Mouse (Mus musculus) adrenal gland, postnatal 4 days (tissue): ENCODE data around the gene Zfp775. TPM values are rescaled to one million over a fixed set of nuclear protein-coding genes. Genes with fewer than 3 reads are reported as not detected.

Source experiments
- DNase-seq, 2 experiments: peaks; one replicate each; pipeline ENCODE4 v3.0.0; 2021 to 2022; ENCODE audit warnings: low spot score in 2 of 2, mixed read lengths in 2 of 2
- total RNA-seq, 2 experiments: library from RNA; stranded (reverse); gene quantifications; 2 replicates each; pipeline ENCODE4 v1.2.3; 2021

Zfp775 gene
- total RNA-seq, 2 experiments from 2014 or later: 7.8 to 10.0 TPM

GRCm38 (mm10) chr6:48627511-48627924 lies 25.7 kb downstream of the Zfp775 start:
- no peak for DNase-seq

GRCm38 (mm10) chr6:48628377-48628776 lies 26.5 kb downstream of the Zfp775 start:
- no peak for DNase-seq

DNA sequence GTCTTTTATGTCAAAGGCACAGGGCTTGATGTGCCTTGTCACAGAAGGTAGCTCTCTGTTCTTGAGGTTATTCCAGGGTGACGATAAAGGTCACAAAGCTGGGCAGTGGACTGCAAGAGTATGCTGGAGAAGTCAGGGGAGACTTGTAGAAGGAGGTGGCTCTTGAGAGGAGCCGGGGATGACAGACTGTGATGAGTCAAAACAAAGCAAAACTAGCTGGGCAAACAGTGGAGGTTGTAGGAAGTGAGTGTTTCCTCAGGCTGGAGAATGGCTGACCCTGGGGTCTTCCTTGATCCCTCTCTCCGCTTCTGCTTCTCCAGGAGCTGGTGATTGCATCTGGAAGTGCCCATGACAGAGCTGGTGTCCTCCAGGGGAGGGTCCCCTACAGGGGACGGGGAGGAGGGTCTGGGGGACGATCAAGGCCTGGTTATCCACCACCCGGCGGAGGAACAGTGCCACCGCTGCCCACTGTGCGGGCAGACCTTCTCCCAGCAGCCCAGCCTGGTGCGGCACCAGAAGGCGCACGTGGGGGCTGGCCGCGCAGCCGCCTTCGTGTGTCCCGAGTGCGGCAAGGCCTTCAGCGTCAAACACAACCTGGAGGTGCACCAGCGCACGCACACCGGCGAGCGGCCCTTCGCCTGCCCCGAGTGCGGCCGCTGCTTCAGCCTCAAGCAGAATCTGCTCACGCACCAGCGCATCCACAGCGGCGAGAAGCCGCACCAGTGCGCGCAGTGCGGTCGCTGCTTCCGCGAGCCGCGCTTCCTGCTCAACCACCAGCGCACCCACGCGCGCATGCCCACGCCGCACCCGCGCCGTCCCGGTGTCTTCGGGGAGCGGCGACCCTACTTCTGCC lies 27.2 kb downstream of the Zfp775 start:
- DNase-seq: no peak

GRCm38 (mm10) chr6:48629661-48630034 lies 27.8 kb downstream of the Zfp775 start:
- no peak for DNase-seq

DNA sequence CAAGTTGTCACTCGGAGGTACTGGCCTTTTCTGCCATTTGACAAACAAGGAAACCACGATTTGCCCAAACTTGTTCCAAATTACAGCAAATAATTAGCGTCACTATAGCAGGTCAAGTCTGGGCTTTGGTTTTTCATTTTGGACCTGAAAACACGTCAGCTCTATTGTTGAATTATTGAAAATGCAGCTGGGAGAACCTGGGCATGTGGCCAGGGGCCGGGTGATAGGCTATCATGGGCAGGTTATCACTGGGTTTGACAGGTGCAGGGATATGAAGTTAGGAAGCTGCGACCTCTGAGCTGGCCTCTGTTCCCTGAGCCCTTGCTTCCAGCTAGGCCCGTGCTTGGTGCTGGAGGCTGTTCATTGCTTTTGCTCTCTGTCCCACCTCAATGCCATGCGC lies 29.0 kb downstream of the Zfp775 start:
- no peak for DNase-seq

DNA sequence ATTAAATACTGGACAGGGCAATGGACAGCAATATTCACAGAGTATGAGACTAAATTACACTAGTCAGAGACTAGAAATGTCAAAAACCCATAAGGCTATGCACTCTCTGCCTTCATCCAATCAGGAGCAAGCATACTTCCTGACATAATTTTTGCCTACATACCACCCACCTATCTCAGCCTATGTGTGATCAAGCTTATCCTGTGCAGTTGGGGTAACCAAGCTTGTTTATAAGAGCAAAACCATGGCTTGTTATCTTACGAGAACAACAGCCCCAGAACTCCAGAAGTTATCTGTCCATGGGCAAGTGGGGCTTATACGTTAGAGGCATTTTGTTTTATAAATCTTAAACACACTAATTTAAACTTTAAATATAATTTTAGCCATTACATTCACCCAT lies 33.2 kb downstream of the Zfp775 start:
- no peak for DNase-seq

DNA sequence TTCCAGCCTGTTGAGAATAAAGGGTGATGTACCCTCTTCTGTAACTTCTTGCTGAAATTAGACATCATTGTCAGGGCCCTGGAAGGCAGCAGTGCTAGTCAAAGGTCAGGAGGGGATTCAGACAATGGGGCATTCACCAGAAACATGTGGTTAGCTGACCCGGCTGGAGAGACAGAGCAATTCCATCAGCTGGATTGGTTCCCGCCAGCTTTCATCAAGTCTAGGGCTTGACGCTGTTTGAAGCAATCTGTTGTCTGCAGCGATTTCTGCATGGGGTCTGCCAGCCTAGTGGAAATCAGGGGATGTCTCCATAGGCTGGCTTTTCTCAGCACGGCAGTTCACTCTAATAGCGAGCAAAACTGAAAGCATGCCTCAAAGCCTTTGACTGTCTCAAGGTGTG lies 34.7 kb downstream of the Zfp775 start:
- no peak for DNase-seq

GRCm38 (mm10) chr6:48637811-48638500 lies 36.1 kb downstream of the Zfp775 start:
- no peak for DNase-seq

GRCm38 (mm10) chr6:48638553-48638952 lies 36.7 kb downstream of the Zfp775 start:
- no peak for DNase-seq

DNA sequence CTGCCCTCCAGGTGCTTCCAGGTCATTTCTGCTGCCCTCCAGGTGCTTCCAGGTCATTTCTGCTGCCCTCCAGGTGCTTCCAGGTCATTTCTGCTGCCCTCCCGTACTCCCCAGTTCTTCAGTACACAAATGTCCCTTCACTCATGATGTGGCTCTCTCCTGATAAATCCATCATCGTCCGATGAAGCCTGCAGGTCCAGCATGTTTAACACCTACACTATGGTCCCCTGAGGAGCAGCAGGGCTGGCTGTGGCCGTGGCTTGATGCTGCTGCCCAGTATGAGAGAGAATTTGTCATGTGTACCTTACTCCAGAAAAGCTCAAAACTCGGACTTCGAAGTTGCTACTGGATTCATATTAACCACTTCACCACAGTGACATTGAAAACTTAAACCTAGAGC lies 39.5 kb downstream of the Zfp775 start:
- no peak for DNase-seq

DNA sequence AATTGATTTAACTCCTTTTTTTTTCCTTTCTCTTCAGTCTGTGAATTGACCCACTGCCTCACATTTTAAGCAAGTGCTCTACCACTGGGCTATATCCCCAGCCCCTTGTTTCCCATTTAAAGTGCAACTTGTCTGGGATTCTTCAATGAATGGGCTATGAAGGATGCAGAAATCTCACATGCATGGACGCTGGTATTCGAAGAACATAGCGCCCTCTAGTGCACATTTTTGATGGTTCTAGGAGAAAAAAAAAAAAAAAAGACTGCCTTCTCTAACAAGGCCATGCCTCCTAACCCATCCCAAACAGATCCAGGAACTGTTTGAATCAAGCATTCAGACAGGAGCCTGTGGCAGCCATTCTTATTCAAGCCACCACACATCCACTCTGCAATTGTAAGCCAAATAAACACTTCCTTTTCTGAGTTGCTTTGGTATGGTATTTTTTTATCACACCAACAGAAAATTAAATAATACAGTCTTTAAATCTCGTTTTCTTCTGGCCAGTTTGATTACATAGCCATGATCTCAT lies 41.0 kb downstream of the Zfp775 start:
- DNase-seq: no peak

DNA sequence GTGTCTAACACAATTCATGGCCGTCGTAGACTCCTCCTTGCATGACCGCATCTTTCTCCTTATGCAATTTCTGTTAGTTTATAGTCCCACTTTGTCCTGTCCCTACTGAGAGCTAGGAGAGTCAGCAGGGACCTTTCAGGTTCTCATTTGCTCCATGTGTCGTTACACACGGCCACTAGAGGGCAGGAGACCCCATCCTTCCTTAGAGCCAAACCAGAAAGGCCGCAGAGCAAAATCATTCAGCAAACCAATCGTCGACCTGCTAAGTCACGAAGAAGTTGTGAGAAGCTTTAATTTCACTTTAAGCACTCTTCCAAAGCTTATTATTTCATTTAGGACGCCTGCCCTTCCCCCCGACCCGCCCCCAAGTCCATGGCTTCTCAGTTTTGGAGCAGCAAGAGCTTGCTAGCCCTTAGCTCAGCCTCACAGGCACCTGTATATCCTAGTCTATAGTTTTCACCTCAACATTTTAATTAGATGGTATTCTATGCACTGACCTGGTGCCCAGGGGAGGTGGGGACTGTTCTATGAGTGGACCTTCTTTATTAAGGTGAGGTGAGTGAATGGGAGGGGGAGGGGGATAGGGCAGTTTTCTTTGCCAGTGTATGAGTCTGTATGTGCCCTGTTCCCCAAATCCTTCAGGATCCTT lies 43.9 kb downstream of the Zfp775 start:
- peak in 1 of 2 experiments; percentile 43 for DNase-seq

DNA sequence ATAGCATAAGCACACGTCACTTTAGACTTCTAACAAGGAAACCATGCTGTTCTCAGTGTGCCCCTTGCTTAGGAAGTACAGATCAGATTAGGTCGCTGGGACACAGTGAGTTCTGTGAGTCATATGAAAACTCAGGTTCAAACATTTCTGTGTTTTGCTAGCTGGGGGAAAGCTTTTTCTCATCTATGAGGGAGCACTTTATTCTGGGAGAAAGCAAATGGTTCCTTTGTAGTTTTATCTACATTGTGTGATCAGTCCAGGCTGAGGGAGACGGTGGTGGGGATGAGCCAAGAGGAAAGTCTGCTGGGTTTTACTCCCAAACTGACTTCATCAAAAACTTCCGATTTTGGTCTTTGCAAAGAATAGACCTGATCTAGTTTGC lies 44.4 kb downstream of the Zfp775 start:
- DNase-seq: no peak

DNA sequence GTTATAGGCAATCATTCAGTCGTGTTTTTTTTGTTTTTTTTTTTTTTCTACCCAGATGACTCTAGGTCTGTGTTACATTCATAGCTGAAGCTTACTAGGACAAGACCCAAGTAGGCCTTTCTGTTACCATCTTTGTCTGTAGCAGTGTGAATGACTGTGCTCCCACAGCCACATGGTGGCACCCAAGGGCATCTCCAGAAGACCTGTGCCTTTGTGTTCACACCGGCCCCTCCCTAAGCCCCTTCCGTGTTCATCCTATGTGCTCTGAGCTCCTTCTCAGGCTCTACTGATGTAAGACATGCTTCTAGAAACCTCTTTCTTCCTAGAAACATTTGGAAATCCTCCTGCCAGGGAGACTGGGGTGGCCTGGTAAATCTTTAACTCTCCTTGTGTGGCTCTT lies 45.1 kb downstream of the Zfp775 start, which contains the start of gene Gimap8:
Gene Gimap8, plus strand, starts transcription at position 240 of the 400 bp plus-strand sequence.
- DNase-seq: no peak

- no peak for DNase-seq
Measured at GRCm38 (mm10) chr6:48647611-48648010, 45.7 kb downstream of the Zfp775 start.

- no peak for DNase-seq
Measured at GRCm38 (mm10) chr6:48648779-48649178, 46.9 kb downstream of the Zfp775 start.

DNA sequence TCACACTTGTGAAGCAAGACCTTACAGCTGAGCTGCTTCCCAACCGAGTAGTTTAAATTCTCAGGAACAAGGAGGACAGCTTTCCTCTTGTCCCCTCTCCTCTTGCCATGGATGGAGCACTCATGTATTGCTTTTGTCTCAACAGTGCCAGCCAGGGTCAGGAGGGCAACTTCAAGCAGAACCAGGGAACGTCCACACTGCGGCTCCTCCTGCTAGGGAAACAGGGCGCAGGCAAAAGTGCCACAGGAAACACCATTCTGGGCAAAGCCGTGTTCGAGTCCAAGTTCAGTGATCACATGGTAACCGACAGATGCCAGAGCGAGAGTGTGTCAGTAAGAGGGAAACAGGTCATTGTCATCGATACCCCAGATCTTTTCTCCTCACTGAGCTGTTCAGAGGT lies 48.2 kb downstream of the Zfp775 start:
- DNase-seq: no peak

DNA sequence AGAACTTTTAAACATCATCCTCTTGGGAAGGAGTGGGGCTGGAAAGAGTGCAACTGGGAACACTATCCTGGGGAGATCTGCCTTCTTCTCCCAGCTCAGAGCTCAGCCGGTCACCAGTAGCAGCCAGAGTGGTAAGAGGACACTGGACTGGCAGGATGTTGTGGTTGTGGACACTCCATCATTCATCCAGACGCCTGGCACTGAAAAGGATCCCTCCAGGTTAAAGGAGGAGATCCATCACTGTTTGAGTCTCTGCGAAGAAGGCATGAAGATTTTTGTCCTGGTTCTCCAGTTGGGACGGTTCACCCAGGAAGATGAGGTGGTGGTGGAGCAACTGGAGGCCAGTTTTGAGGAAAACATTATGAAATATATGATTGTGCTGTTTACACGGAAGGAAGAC lies 56.9 kb downstream of the Zfp775 start:
- DNase-seq: no peak

DNA sequence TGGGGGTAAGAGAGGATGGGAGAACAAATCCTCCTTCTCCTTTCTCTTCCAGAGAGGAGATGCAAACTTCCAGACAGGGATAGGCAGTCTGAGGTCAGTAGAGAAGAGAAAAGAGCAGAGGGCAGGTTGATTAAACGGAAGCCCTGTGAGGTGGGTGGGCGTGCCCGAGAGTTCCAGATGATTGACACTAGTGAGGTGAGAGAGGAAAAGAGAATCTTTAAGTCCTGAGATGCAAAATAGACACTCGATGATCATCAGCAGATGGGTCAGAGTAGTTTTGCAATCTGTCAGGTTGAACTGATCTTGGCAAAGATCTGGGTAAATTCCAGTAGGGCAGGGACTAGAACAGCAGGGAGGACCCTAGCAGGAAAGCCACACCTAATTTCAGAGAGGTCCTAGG lies 62.9 kb downstream of the Zfp775 start:
- no peak for DNase-seq

DNA sequence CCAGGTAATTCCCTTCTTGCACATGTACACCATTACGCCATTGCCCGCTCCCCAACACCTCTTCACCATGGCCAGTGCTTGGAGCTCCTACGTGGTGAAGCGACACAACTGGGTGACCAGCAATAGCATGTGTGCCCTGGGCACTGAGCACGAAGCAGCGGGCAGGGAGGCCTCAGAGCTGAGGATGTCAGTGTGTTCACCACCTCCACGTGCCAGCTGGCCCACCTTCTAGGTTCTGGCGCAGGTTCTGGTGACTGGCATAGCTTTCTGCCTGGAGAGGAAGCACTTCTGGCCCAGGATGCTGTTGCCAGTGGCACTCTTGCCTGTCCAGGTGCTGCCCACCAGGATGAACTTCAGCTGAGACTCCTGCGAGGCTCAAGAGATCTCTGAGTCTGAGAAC lies 63.6 kb downstream of the Zfp775 start:
- DNase-seq: no peak

GRCm38 (mm10) chr6:48666159-48666586 lies 64.3 kb downstream of the Zfp775 start:
- no peak for DNase-seq

GRCm38 (mm10) chr6:48668022-48668421 lies 66.2 kb downstream of the Zfp775 start:
- DNase-seq: no peak
